Mouse (Mus musculus) myocyte (in vitro differentiated cells): ENCODE measurements at regions not wholly inside any gene's neighbourhood (a gene's known extent, or its start where the extent isn't known, plus 50 kb on each side); places are given as distances from the start of the nearest gene placed in this dataset.

Experiments used
- CEBPB ChIP-seq: IDR thresholded peaks from 2 replicates; pipeline ENCODE4 v1.6.1; 2011; ENCODE audit warnings: mild to moderate bottlenecking, moderate library complexity; ENCODE audit not compliant: poor library complexity, insufficient read depth, severe bottlenecking
- E2F4 ChIP-seq: IDR thresholded peaks from one replicate; pipeline ENCODE4 v1.6.1; 2011; ENCODE audit warnings: mild to moderate bottlenecking, control low read depth, moderate library complexity; ENCODE audit not compliant: insufficient read depth
- POLR2A ChIP-seq: IDR thresholded peaks from one replicate; pipeline ENCODE4 v1.6.1; 2011; ENCODE audit warnings: low read depth, mild to moderate bottlenecking, control low read depth, moderate library complexity; ENCODE audit not compliant: insufficient read length
- TCF12 ChIP-seq: IDR thresholded peaks from one replicate; pipeline ENCODE4 v1.6.1; 2011; ENCODE audit warnings: mild to moderate bottlenecking, control low read depth; ENCODE audit not compliant: poor library complexity, insufficient read depth, severe bottlenecking
- TCF3 ChIP-seq: IDR thresholded peaks from one replicate; pipeline ENCODE4 v1.6.1; 2011; ENCODE audit warnings: low read depth, control low read depth; ENCODE audit not compliant: insufficient read length

DNA sequence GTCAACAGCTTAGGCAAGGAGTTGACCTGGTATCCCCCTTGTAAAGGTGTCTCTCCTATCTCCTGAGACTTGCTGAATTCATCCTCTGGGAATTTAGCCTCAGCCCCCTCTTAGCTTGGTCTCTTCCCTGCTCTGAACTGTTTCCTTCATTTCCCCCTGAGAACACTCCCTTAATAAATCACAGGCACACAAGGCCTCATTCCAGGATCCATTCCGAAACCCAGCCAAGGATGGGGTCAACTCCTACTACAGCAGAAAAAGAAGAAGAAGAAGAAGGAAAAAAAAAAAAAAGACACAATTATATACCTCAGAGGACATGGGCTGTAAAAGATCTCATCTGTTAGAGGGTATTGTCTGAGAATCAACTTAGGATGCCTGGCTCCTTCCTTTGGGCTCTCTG lies 108.6 kb upstream of the Mgme1 start:
- TF ChIP-seq CEBPB (no peak), E2F4 (no peak), POLR2A (no peak), TCF12 (no peak), TCF3 (no peak)
